Mouse (Mus musculus) 3134 (cell line): ENCODE data around the gene Wfdc6a.
"Not testable (repeated sequence)": the region's sequence is repeated elsewhere in the genome, so short reads cannot be mapped to it uniquely, and the experiment has no call there.

ENCODE experiments used
- DNase-seq: peaks from one replicate; pipeline ENCODE4 v3.0.0-alpha.2; 2011; ENCODE audit warnings: low spot score; ENCODE audit not compliant: insufficient read length; ENCODE audit errors: extremely low read depth

Wfdc6a gene

DNA sequence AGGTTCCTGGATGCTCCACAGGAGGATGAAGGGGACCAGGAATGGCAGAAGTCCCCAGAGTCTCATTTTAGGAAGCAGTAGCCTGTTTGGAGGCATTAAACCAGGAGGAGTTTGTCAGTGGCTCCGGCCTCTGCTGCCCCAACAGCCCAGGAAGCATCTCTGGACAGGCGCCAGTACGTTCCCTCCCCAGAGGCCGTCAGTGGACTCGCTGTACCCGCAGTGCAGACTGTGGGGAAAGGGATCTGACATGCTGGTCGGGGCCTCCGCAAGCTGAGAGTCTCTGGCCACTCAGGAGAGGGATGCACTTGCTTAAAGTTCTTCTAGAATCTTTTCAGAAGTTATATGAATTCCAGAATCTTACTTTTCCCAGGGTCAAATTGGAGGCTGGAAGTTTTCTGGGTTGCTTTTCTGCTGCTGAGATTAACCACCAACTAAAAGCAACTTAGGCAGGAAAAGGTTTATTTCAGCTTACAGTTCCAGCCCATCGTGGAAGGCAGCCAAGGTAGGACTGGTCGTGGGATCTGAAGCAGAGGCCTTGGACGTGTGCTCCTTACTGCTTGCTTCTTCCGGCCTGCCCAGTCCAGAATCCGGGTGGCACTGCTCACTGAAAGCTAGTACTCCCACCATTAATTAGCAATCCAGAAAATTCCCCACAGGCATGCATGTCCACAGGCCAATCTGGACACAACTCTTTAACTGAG is at the start of gene Wfdc6a:
Gene Wfdc6a, minus strand, starts transcription at position 423 of the 701 bp plus-strand sequence.
- peak; percentile 30 for DNase-seq

DNA sequence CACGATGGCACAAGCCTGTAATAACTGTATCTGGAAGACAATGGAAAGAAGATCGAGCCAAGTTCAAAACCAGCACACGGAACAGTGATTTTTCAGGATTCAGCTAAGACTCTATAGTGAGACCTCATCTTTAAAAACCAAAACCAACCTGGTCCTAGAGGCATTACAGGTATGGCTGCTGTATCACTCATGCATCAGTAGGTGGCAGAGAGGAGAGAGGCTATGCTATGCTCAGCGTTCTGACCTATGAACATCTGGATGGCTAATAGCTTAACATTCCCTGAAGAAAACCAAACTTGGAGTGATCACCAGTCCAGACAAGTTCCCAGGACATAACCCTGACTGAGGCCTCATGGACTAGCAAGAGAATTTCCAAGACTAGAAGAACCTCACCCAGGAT is 36.5 kb upstream of the Wfdc6a start:
- DNase-seq = no peak

- DNase-seq = no peak
Observed at GRCm38 (mm10) chr2:164619050-164619449, 33.8 kb upstream of the Wfdc6a start.

DNA sequence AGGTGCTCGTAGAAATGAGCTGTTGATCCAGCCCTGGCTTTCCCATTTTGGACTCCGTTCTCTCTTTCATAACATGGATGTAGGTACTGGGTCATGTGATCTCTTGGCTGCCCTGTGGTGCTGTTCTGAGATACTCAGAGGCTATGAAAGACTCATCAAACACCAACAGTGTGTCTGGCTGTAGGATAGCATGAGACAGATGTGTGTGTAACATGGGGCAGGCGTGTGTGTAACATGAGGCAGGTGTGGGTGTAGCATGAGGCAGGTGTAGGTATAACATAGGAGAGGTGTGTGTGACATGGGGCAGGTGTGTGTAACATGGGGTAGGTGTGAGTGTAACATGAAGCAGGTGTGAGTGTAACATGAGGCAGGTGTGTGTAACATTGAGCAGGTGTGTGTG is 30.1 kb upstream of the Wfdc6a start:
- DNase-seq = no peak

DNA sequence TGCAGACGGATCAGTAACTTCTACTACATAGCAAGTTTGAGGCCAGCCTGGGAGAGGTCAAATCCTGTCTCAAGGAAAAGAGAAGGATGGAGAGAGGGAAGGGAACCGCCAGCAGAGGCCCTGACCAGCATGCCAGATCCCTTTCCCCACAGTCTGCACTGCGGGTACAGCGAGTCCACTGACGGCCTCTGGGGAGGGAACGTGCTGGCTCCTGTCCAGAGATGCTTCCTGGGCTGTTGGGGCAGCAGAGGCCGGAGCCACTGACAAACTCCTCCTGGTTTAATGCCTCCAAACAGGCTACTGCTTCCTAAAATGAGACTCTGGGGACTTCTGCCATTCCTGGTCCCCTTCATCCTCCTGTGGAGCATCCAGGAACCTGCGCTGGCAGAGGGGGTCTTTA is 28.2 kb upstream of the Wfdc6a start, which contains the start of the genes Wfdc6b and Wfdc8:
Gene Wfdc6b, plus strand, starts transcription at position 52 of the 400 bp plus-strand sequence.
Gene Wfdc8, minus strand, starts transcription at position 156 of the 400 bp plus-strand sequence.
- DNase-seq = not testable (repeated sequence)

DNA sequence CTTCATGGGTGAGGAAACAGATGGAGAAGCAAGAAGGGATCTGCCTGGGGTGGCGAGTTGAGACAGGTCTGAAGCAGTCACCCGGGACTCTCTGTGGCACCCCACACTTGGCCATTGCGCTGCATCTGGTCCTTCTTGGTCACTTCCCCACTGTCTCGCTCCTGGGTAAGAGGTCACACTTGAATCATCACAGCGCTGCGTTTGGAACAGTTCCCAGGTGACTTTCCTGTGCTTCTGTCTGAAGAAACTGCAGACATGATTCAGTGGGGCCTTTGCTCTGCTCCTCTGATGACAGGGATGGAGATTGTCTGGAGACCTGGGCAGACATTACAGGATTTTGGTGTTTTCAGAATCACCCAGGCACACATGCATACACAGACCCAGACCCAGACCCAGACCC is 23.5 kb upstream of the Wfdc6a start:
- no peak for DNase-seq

DNA sequence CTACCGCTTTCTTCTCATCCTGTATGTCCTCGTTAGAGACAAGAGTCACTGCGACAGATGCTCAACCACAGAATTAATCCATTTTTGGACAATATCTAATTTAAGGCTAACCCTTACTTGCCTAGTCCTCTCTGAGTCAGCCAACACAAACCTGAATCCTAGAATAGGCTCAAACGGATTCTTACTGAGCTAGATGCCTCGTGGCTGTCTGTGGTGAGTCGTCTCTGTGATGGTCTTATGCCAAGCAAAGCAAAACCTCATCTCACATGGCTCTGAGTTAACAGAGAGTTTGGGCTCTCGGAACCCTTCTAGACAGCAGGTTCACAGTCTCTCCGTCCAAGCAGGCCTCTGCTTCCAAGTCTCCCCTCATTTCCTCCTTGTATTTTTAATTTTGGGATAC is 19.2 kb upstream of the Wfdc6a start:
- peak; percentile 27 for DNase-seq

DNA sequence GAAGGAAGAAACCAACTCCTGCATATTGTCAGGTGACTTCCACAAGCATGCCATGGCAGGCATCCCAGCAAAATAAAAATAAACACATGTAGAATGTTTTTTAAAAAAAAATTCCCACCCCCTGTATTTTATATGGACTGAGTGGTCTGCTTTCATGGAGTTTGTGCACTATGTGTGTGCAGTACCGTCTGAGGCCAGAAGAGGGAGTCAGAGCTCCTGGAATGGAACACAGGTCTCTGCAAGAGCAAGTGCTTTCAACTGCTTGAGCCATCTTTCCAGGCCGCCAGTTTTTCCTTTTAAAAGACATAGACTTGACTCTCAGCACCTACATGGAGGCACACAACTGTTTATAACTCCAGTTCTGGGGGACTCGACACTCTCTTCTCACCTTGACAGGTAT is 18.2 kb upstream of the Wfdc6a start:
- DNase-seq = no peak

- no peak for DNase-seq
Observed at GRCm38 (mm10) chr2:164600179-164600578, 14.9 kb upstream of the Wfdc6a start.

- DNase-seq = no peak
Observed at GRCm38 (mm10) chr2:164593494-164593893, 8.2 kb upstream of the Wfdc6a start, which contains the start of gene Eppin. Eppin (minus strand) TSS chr2:164593594.

GRCm38 (mm10) chr2:164592014-164592413 is 6.8 kb upstream of the Wfdc6a start:
- no peak for DNase-seq

DNA sequence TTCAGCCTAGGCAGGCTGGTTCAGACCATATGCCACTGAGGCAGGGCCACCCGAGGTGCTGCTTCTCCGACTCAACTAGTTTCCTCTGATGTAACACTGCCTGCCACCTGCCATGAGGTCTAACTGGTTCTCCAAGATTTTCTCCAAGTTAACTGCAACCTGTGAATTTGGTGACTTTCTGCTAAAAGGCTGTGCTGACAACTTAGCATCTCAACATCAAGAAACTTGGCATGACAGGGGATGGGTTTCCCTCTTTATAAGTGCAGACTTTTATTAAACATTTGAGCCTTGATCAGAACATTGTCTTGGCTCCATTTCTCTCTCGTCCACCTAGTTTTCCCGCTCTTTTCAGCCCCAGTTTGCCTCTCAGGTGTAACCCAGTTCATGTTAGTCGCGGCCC is 11.9 kb downstream of the Wfdc6a start, which contains the start of gene Spint3:
Gene Spint3, minus strand, starts transcription at position 101 of the 400 bp plus-strand sequence.
- DNase-seq = not testable (repeated sequence)

GRCm38 (mm10) chr2:164567460-164567859 is 17.8 kb downstream of the Wfdc6a start:
- no peak for DNase-seq

- no peak for DNase-seq
Observed at GRCm38 (mm10) chr2:164566997-164567396, 18.2 kb downstream of the Wfdc6a start.

- no peak for DNase-seq
Observed at GRCm38 (mm10) chr2:164564346-164564745, 20.9 kb downstream of the Wfdc6a start.

GRCm38 (mm10) chr2:164563339-164564038 is 21.8 kb downstream of the Wfdc6a start:
- DNase-seq = peak; percentile 19

GRCm38 (mm10) chr2:164562391-164563188 is 22.7 kb downstream of the Wfdc6a start, which contains the start of gene Wfdc2:
Wfdc2 (plus strand) TSS chr2:164562413.
- DNase-seq = no peak

GRCm38 (mm10) chr2:164560106-164560505 is 25.1 kb downstream of the Wfdc6a start:
- no peak for DNase-seq

DNA sequence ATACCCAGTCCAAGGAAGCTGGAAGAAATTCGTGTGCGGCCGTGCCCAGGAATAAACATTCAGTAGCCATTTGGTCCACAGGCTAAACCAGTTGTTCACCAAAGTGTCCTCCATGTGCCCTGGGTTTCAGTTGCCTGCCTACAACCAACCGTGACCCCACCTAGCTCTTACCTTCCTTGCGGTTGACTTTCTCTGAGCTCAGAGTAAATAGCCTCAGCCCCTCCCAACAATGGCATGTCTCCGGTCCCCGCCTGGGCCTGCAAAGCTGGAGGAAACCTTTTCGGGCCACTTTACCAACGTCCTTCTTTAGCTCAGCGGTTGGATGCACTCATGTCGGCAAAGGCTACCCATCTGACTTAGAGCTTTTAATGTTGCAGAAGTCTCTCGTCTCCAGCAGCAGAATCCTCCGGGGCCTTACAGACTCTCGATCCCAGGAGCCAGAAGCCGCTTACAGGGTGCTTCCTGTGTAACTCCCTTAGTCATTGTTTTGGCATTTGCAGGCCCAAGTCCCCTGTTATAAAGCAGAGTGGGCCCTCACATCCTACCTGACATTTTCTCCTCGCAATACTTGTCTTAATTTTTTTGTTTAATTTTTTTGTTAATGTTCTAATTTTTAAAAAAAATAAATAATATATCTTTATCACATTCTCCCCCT is 26.1 kb downstream of the Wfdc6a start:
- peak; percentile 39 for DNase-seq

- DNase-seq = no peak
Observed at GRCm38 (mm10) chr2:164558426-164558825, 26.8 kb downstream of the Wfdc6a start.
